Comparison of ENCODE assay signal across 16 mouse cellular contexts in the genomic region with DNA sequence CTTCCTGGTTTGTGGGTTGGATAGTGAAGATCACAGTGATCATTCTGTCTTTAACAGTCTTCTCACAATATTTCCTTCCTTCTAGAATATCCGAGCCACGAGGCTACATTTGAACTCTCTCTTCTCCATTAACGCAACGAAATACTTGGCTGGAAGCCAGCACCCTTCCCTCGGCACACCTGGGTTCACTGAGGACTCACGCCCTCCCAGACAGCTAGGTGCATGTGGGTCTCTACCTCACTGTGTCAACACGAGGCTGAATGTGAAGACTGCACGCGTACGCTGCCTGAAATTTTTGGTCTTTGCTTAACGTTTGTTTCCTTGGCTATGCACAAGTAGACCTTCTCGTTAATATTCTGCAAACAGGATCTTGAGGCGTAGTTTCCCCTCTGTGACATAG. TPM values are rescaled to one million over a fixed set of nuclear protein-coding genes. Genes with fewer than 3 reads are reported as not detected.
"Had no signal": no experiment of that assay in that cellular context is flagged by ENCODE, and none has a peak within 500 bp of the region (broad histone marks: within the 10 kb centered on the region; RNA-seq: fewer than 3 reads in every experiment).

No protein-coding gene starts in this region.

- H3K9ac ChIP-seq: limb, embryonic 15.5 days; liver, embryonic 12.5 days; neural tube, embryonic 15.5 days had no signal

- H3K4me1 ChIP-seq: limb, embryonic 15.5 days; liver, embryonic 12.5 days; midbrain, embryonic 10.5 days; neural tube, embryonic 15.5 days had no signal

- H3K9me3 ChIP-seq: limb, embryonic 15.5 days; liver, embryonic 12.5 days; midbrain, embryonic 10.5 days; neural tube, embryonic 15.5 days had no signal

- DNase-seq: kidney, postnatal 10 days; kidney, postnatal 4 days; lung, postnatal 10 days; lung, postnatal 4 days; midbrain, embryonic 14.5 days; right cerebral cortex, postnatal 25 days; thymus, adult 2 months; thymus, postnatal 25 days had no signal

- H3K4me3 ChIP-seq: left cerebral cortex, adult 2 months; limb, embryonic 15.5 days; liver, embryonic 12.5 days; midbrain, embryonic 10.5 days; myocyte; neural tube, embryonic 15.5 days had no signal

- H3K4me2 ChIP-seq: limb, embryonic 15.5 days; liver, embryonic 12.5 days; neural tube, embryonic 15.5 days had no signal

- H3K27me3 ChIP-seq: limb, embryonic 15.5 days; liver, embryonic 12.5 days; neural tube, embryonic 15.5 days had no signal

- H3K36me3 ChIP-seq: limb, embryonic 15.5 days; liver, embryonic 12.5 days; midbrain, embryonic 10.5 days; neural tube, embryonic 15.5 days had no signal

- ATAC-seq: liver, embryonic 12.5 days had no signal

- H3K27ac ChIP-seq: left cerebral cortex, adult 2 months; limb, embryonic 15.5 days; liver, embryonic 12.5 days; midbrain, embryonic 10.5 days; neural tube, embryonic 15.5 days had no signal

RNA-seq across cellular contexts. Expression of a gene that starts 7.2 kb away (rescaled TPM):
- total RNA-seq: megakaryocyte, adult 5-6 weeks had no signal
- polyA plus RNA-seq: testis, adult 2 months had no signal
